Mouse (Mus musculus): ENCODE measurements at regions not wholly inside any gene's neighbourhood (a gene's known extent, or its start where the extent isn't known, plus 50 kb on each side); places are given as distances from the start of the nearest gene placed in this dataset.

GRCm38 (mm10) chr6:94413987-94414360 lies 86.2 kb upstream of the Slc25a26 start:
- Histone ChIP-seq H3K27me3 (ENCODE audit: control insufficient read depth, insufficient read depth, low read length) (no peaks in the 10 kb centered on the region), H3K27ac (ENCODE audit: low read length) (no peak overlapping the region), H3K9ac (replicated peaks; ENCODE audit: low read depth, low read length) (no peak overlapping the region), H3K4me1 (ENCODE audit: control insufficient read depth, insufficient read depth, low read length) (no peaks in the 10 kb centered on the region), H3K4me2 (replicated peaks; ENCODE audit: low read depth, low read length) (no peak overlapping the region), H3K36me3 (ENCODE audit: control insufficient read depth, insufficient read depth, low read length) (no peaks in the 10 kb centered on the region), H3K9me3 (ENCODE audit: control insufficient read depth, low read depth, low read length) (no peaks in the 10 kb centered on the region), H3K4me3 (ENCODE audit: low read depth, low read length) (no peak overlapping the region)
- WGBS, result 67% methylated on average over 5 of the region's 5 CpGs
- no peak for ATAC-seq (ENCODE audit: insufficient number of reproducible peaks, insufficient read depth, low FRiP score, low read depth)

- H3K9me3 ChIP-seq (ENCODE audit: control insufficient read depth, low read depth, low read length), result no peaks in the 10 kb centered on the region
- no peaks in the 10 kb centered on the region for H3K36me3 ChIP-seq (ENCODE audit: control insufficient read depth, insufficient read depth, low read length)
- no peaks in the 10 kb centered on the region for H3K4me1 ChIP-seq (ENCODE audit: control insufficient read depth, insufficient read depth, low read length)
- 73% methylated on average over 10 of the region's 10 CpGs for WGBS
- no peak overlapping the region for H3K9ac ChIP-seq (replicated peaks; ENCODE audit: low read depth, low read length)
- no peaks in the 10 kb centered on the region for H3K27me3 ChIP-seq (ENCODE audit: control insufficient read depth, insufficient read depth, low read length)
- H3K4me2 ChIP-seq (replicated peaks; ENCODE audit: low read depth, low read length), result no peak overlapping the region
- H3K4me3 ChIP-seq (ENCODE audit: low read depth, low read length), result no peak overlapping the region
- no peak overlapping the region for H3K27ac ChIP-seq (ENCODE audit: low read length)
- no peak for ATAC-seq (ENCODE audit: insufficient number of reproducible peaks, insufficient read depth, low FRiP score, low read depth)
Measured at GRCm38 (mm10) chr6:94413297-94413986, 86.7 kb upstream of the Slc25a26 start.

- no peak for ATAC-seq (ENCODE audit: insufficient number of reproducible peaks, insufficient read depth, low FRiP score, low read depth)
- Histone ChIP-seq H3K27me3 (ENCODE audit: control insufficient read depth, insufficient read depth, low read length) (no peaks in the 10 kb centered on the region), H3K9me3 (ENCODE audit: control insufficient read depth, low read depth, low read length) (no peaks in the 10 kb centered on the region), H3K27ac (ENCODE audit: low read length) (no peak overlapping the region), H3K4me1 (ENCODE audit: control insufficient read depth, insufficient read depth, low read length) (no peaks in the 10 kb centered on the region), H3K9ac (replicated peaks; ENCODE audit: low read depth, low read length) (no peak overlapping the region), H3K4me2 (replicated peaks; ENCODE audit: low read depth, low read length) (no peak overlapping the region), H3K4me3 (ENCODE audit: low read depth, low read length) (no peak overlapping the region), H3K36me3 (ENCODE audit: control insufficient read depth, insufficient read depth, low read length) (no peaks in the 10 kb centered on the region)
- 66% methylated on average over 7 of the region's 7 CpGs for WGBS
Measured at GRCm38 (mm10) chr6:94412341-94412740, 87.8 kb upstream of the Slc25a26 start.

- Histone ChIP-seq H3K36me3 (ENCODE audit: control insufficient read depth, insufficient read depth, low read length) (no peaks in the 10 kb centered on the region), H3K9ac (replicated peaks; ENCODE audit: low read depth, low read length) (no peak overlapping the region), H3K4me3 (ENCODE audit: low read depth, low read length) (no peak overlapping the region), H3K9me3 (ENCODE audit: control insufficient read depth, low read depth, low read length) (no peaks in the 10 kb centered on the region), H3K4me2 (replicated peaks; ENCODE audit: low read depth, low read length) (no peak overlapping the region), H3K27me3 (ENCODE audit: control insufficient read depth, insufficient read depth, low read length) (no peaks in the 10 kb centered on the region), H3K4me1 (ENCODE audit: control insufficient read depth, insufficient read depth, low read length) (no peaks in the 10 kb centered on the region), H3K27ac (ENCODE audit: low read length) (no peak overlapping the region)
- WGBS, result 67% methylated on average over 2 of the region's 2 CpGs
- ATAC-seq (ENCODE audit: insufficient number of reproducible peaks, insufficient read depth, low FRiP score, low read depth), result no peak
Measured at GRCm38 (mm10) chr6:94410480-94410879, 89.7 kb upstream of the Slc25a26 start.

GRCm38 (mm10) chr6:94408996-94409395 lies 91.1 kb upstream of the Slc25a26 start:
- no peaks in the 10 kb centered on the region for H3K27me3 ChIP-seq (ENCODE audit: control insufficient read depth, insufficient read depth, low read length)
- H3K9ac ChIP-seq (replicated peaks; ENCODE audit: low read depth, low read length), result no peak overlapping the region
- H3K27ac ChIP-seq (ENCODE audit: low read length), result no peak overlapping the region
- no peaks in the 10 kb centered on the region for H3K36me3 ChIP-seq (ENCODE audit: control insufficient read depth, insufficient read depth, low read length)
- WGBS, result 82% methylated on average over 2 of the region's 2 CpGs
- no peaks in the 10 kb centered on the region for H3K4me1 ChIP-seq (ENCODE audit: control insufficient read depth, insufficient read depth, low read length)
- H3K4me3 ChIP-seq (ENCODE audit: low read depth, low read length), result no peak overlapping the region
- ATAC-seq (ENCODE audit: insufficient number of reproducible peaks, insufficient read depth, low FRiP score, low read depth), result no peak
- no peaks in the 10 kb centered on the region for H3K9me3 ChIP-seq (ENCODE audit: control insufficient read depth, low read depth, low read length)
- H3K4me2 ChIP-seq (replicated peaks; ENCODE audit: low read depth, low read length), result no peak overlapping the region

GRCm38 (mm10) chr6:94407751-94408150 lies 92.4 kb upstream of the Slc25a26 start:
- H3K4me1 ChIP-seq (ENCODE audit: control insufficient read depth, insufficient read depth, low read length), result no peaks in the 10 kb centered on the region
- H3K9me3 ChIP-seq (ENCODE audit: control insufficient read depth, low read depth, low read length), result no peaks in the 10 kb centered on the region
- no peak overlapping the region for H3K27ac ChIP-seq (ENCODE audit: low read length)
- no peak for ATAC-seq (ENCODE audit: insufficient number of reproducible peaks, insufficient read depth, low FRiP score, low read depth)
- H3K9ac ChIP-seq (replicated peaks; ENCODE audit: low read depth, low read length), result no peak overlapping the region
- WGBS, result 58% methylated on average over 4 of the region's 4 CpGs
- no peak overlapping the region for H3K4me2 ChIP-seq (replicated peaks; ENCODE audit: low read depth, low read length)
- H3K4me3 ChIP-seq (ENCODE audit: low read depth, low read length), result no peak overlapping the region
- no peaks in the 10 kb centered on the region for H3K27me3 ChIP-seq (ENCODE audit: control insufficient read depth, insufficient read depth, low read length)
- no peaks in the 10 kb centered on the region for H3K36me3 ChIP-seq (ENCODE audit: control insufficient read depth, insufficient read depth, low read length)

- Histone ChIP-seq H3K27me3 (ENCODE audit: control insufficient read depth, insufficient read depth, low read length) (no peaks in the 10 kb centered on the region), H3K4me1 (ENCODE audit: control insufficient read depth, insufficient read depth, low read length) (peaks cover 9% of the 10 kb centered on the region; the same call in 1 of the 2 replicates), H3K9ac (replicated peaks; ENCODE audit: low read depth, low read length) (no peak overlapping the region), H3K4me3 (ENCODE audit: low read depth, low read length) (no peak overlapping the region), H3K36me3 (ENCODE audit: control insufficient read depth, insufficient read depth, low read length) (no peaks in the 10 kb centered on the region), H3K9me3 (ENCODE audit: control insufficient read depth, low read depth, low read length) (no peaks in the 10 kb centered on the region), H3K4me2 (replicated peaks; ENCODE audit: low read depth, low read length) (no peak overlapping the region), H3K27ac (ENCODE audit: low read length) (no peak overlapping the region)
- ATAC-seq (ENCODE audit: insufficient number of reproducible peaks, insufficient read depth, low FRiP score, low read depth), result no peak
- WGBS, result 86% methylated on average over 8 of the region's 8 CpGs
Measured at GRCm38 (mm10) chr6:94405371-94406076, 94.6 kb upstream of the Slc25a26 start.

GRCm38 (mm10) chr6:94401617-94402481 lies 98.3 kb upstream of the Slc25a26 start:
- Histone ChIP-seq H3K9ac (replicated peaks; ENCODE audit: low read depth, low read length) (no peak overlapping the region), H3K27ac (ENCODE audit: low read length) (no peak overlapping the region), H3K36me3 (ENCODE audit: control insufficient read depth, insufficient read depth, low read length) (no peaks in the 10 kb centered on the region), H3K4me1 (ENCODE audit: control insufficient read depth, insufficient read depth, low read length) (peaks cover 9% of the 10 kb centered on the region; the same call in 1 of the 2 replicates), H3K4me2 (replicated peaks; ENCODE audit: low read depth, low read length) (no peak overlapping the region), H3K27me3 (ENCODE audit: control insufficient read depth, insufficient read depth, low read length) (no peaks in the 10 kb centered on the region), H3K9me3 (ENCODE audit: control insufficient read depth, low read depth, low read length) (no peaks in the 10 kb centered on the region), H3K4me3 (ENCODE audit: low read depth, low read length) (no peak overlapping the region)
- ATAC-seq (ENCODE audit: insufficient number of reproducible peaks, insufficient read depth, low FRiP score, low read depth), result no peak
- WGBS, result 49% methylated on average over 9 of the region's 9 CpGs
